Mouse (Mus musculus) intestine, embryonic 14.5 days (tissue): Measurements from ENCODE around the gene 1110051M20Rik. TPM values are rescaled to one million over a fixed set of nuclear protein-coding genes. Genes with fewer than 3 reads are reported as not detected.

Source experiments
- ATAC-seq: fragments of 200-750 bp; cut with Nextera tagmentation; replicated peaks from 2 replicates; pipeline ENCODE4 v1.8.0; 2017; ENCODE audit warnings: low read depth, moderate number of reproducible peaks, moderate TSS enrichment, moderate library complexity; ENCODE audit not compliant: low FRiP score, low TSS enrichment
- DNase-seq: peaks from one replicate; pipeline ENCODE4 v3.0.0-alpha.2; 2018; ENCODE audit warnings: low spot score
- H3K27ac ChIP-seq: fragments of 300-500 bp; sonication (generic); 2 replicates; pipeline ENCODE4 v1.5.1; 2014; ENCODE audit warnings: low read depth, mild to moderate bottlenecking, control low read depth
- H3K27me3 ChIP-seq: fragments of 300-500 bp; sonication (generic); replicated peaks from 2 replicates; pipeline ENCODE4 v1.6.1; 2014; ENCODE audit warnings: low read length, control low read depth; ENCODE audit not compliant: control insufficient read depth, insufficient read depth
- H3K36me3 ChIP-seq: fragments of 300-500 bp; sonication (generic); 2 replicates; pipeline ENCODE4 v1.6.1; 2014; ENCODE audit warnings: low read length, control low read depth; ENCODE audit not compliant: control insufficient read depth, insufficient read depth
- H3K4me1 ChIP-seq: fragments of 300-500 bp; sonication (generic); replicated peaks from 2 replicates; pipeline ENCODE4 v1.6.1; 2014; ENCODE audit warnings: low read length, control low read depth, mixed read lengths; ENCODE audit not compliant: control insufficient read depth, insufficient read depth
- H3K4me2 ChIP-seq: fragments of 300-500 bp; sonication (generic); 2 replicates; pipeline ENCODE4 v1.6.1; 2014; ENCODE audit warnings: low read length
- H3K4me3 ChIP-seq: fragments of 300-500 bp; sonication (generic); 2 replicates; pipeline ENCODE4 v1.5.1; 2014; ENCODE audit warnings: low read depth, low read length, control low read depth, mixed read lengths
- H3K9ac ChIP-seq: fragments of 300-500 bp; sonication (generic); 2 replicates; pipeline ENCODE4 v1.6.1; 2014; ENCODE audit warnings: mild to moderate bottlenecking, low read length
- H3K9me3 ChIP-seq: fragments of 300-500 bp; sonication (generic); 2 replicates; pipeline ENCODE4 v1.6.1; 2016; ENCODE audit warnings: low read length, control low read depth; ENCODE audit not compliant: control insufficient read depth
- WGBS: fragments of 180-500 bp; shearing (Covaris S2); extraction: QIAGEN DNeasy Blood & Tissue Kit; methylation state at CpG from one replicate; pipeline ENCODE4 v1.1.7; 2014; 5-methylcytosine and 5-hydroxymethylcytosine counted together
- polyA plus RNA-seq: library from polyadenylated mRNA; unstranded; fragments of >200 nt; fragmentation: Nextera tagmentation; extraction: Ambion mirVana; gene quantifications from 2 replicates; pipeline ENCODE4 v1.2.1, GENCODE M21; 2014

The 1110051M20Rik gene
- polyA plus RNA-seq, 1 experiment from 2014 or later, result 53.1 TPM

- ATAC-seq (no peak), DNase-seq (no peak)
- Histone ChIP-seq H3K4me1 (no peaks in the 10 kb centered on the region), H3K27ac (no peak overlapping the region), H3K4me3 (no peak overlapping the region), H3K27me3 (no peaks in the 10 kb centered on the region), H3K36me3 (peaks cover 5% of the 10 kb centered on the region; the same call in 1 of the 2 replicates), H3K9me3 (no peaks in the 10 kb centered on the region), H3K9ac (no peak overlapping the region), H3K4me2 (no peak overlapping the region)
- WGBS, result 78% methylated on average over 7 of the region's 7 CpGs
These were observed 20.3 kb downstream of the 1110051M20Rik start for GRCm38 (mm10) chr2:91424061-91424720.

GRCm38 (mm10) chr2:91421641-91422040 is 22.9 kb downstream of the 1110051M20Rik start:
- 90% methylated on average over 5 of the region's 5 CpGs for WGBS
- no peak overlapping the region for H3K4me3 ChIP-seq
- H3K9ac ChIP-seq, result no peak overlapping the region
- DNase-seq (no peak), ATAC-seq (no peak)
- H3K9me3 ChIP-seq, result no peaks in the 10 kb centered on the region
- no peaks in the 10 kb centered on the region for H3K4me1 ChIP-seq
- no peak overlapping the region for H3K27ac ChIP-seq
- H3K36me3 ChIP-seq, result peaks cover 5% of the 10 kb centered on the region; the same call in 1 of the 2 replicates
- H3K4me2 ChIP-seq, result no peak overlapping the region
- no peaks in the 10 kb centered on the region for H3K27me3 ChIP-seq

GRCm38 (mm10) chr2:91413811-91414210 is 30.7 kb downstream of the 1110051M20Rik start:
- H3K36me3 ChIP-seq, result no peaks in the 10 kb centered on the region
- DNase-seq (no peak), ATAC-seq (no peak)
- H3K9me3 ChIP-seq, result no peaks in the 10 kb centered on the region
- no peaks in the 10 kb centered on the region for H3K27me3 ChIP-seq
- 91% methylated on average over 1 of the region's 1 CpGs for WGBS
- H3K4me1 ChIP-seq, result peaks cover 4% of the 10 kb centered on the region; the same call in 1 of the 2 replicates
- no peak overlapping the region for H3K4me2 ChIP-seq
- no peak overlapping the region for H3K27ac ChIP-seq
- no peak overlapping the region for H3K4me3 ChIP-seq
- H3K9ac ChIP-seq, result no peak overlapping the region

GRCm38 (mm10) chr2:91412361-91412760 is 32.1 kb downstream of the 1110051M20Rik start:
- H3K27me3 ChIP-seq, result no peaks in the 10 kb centered on the region
- no peak overlapping the region for H3K9ac ChIP-seq
- no peaks in the 10 kb centered on the region for H3K36me3 ChIP-seq
- WGBS, result 61% methylated on average over 5 of the region's 5 CpGs
- peaks cover 4% of the 10 kb centered on the region; the same call in 1 of the 2 replicates for H3K4me1 ChIP-seq
- H3K4me3 ChIP-seq, result no peak overlapping the region
- DNase-seq (no peak), ATAC-seq (no peak)
- no peak overlapping the region for H3K27ac ChIP-seq
- H3K4me2 ChIP-seq, result no peak overlapping the region
- H3K9me3 ChIP-seq, result no peaks in the 10 kb centered on the region

GRCm38 (mm10) chr2:91411473-91411872 is 33.0 kb downstream of the 1110051M20Rik start:
- Histone ChIP-seq H3K4me1 (peaks cover 5% of the 10 kb centered on the region; the same call in 1 of the 2 replicates), H3K27me3 (no peaks in the 10 kb centered on the region), H3K9ac (no peak overlapping the region), H3K4me3 (no peak overlapping the region), H3K36me3 (no peaks in the 10 kb centered on the region), H3K27ac (no peak overlapping the region), H3K9me3 (no peaks in the 10 kb centered on the region), H3K4me2 (no peak overlapping the region)
- no peak for DNase-seq
- WGBS, result 57% methylated on average over 2 of the region's 2 CpGs
- no peak for ATAC-seq

GRCm38 (mm10) chr2:91408031-91408430 is 36.5 kb downstream of the 1110051M20Rik start:
- Histone ChIP-seq H3K4me1 (peaks cover 8% of the 10 kb centered on the region; the same call in 1 of the 2 replicates), H3K9me3 (no peaks in the 10 kb centered on the region), H3K27ac (no peak overlapping the region), H3K27me3 (no peaks in the 10 kb centered on the region), H3K4me2 (no peak overlapping the region), H3K36me3 (no peaks in the 10 kb centered on the region), H3K9ac (no peak overlapping the region), H3K4me3 (no peak overlapping the region)
- ATAC-seq, result no peak
- DNase-seq, result no peak
- 81% methylated on average over 2 of the region's 2 CpGs for WGBS

GRCm38 (mm10) chr2:91405071-91405470 is 39.4 kb downstream of the 1110051M20Rik start:
- Histone ChIP-seq H3K9me3 (no peaks in the 10 kb centered on the region), H3K4me3 (no peak overlapping the region), H3K36me3 (no peaks in the 10 kb centered on the region), H3K4me2 (no peak overlapping the region), H3K4me1 (0 out of 2 replicates have a peak, but pooled peaks cover 3% of the 10 kb centered on the region), H3K27me3 (no peaks in the 10 kb centered on the region), H3K27ac (no peak overlapping the region), H3K9ac (no peak overlapping the region)
- ATAC-seq (no peak), DNase-seq (no peak)
- WGBS, result 89% methylated on average over 4 of the region's 4 CpGs

GRCm38 (mm10) chr2:91399727-91400126 is 44.8 kb downstream of the 1110051M20Rik start:
- no peaks in the 10 kb centered on the region for H3K9me3 ChIP-seq
- ATAC-seq (no peak), DNase-seq (no peak)
- no peak overlapping the region for H3K4me3 ChIP-seq
- H3K9ac ChIP-seq, result no peak overlapping the region
- no peak overlapping the region for H3K27ac ChIP-seq
- WGBS, result 62% methylated on average over 2 of the region's 2 CpGs
- no peaks in the 10 kb centered on the region for H3K4me1 ChIP-seq
- no peak overlapping the region for H3K4me2 ChIP-seq
- no peaks in the 10 kb centered on the region for H3K36me3 ChIP-seq
- H3K27me3 ChIP-seq, result no peaks in the 10 kb centered on the region

GRCm38 (mm10) chr2:91399168-91399567 is 45.3 kb downstream of the 1110051M20Rik start:
- WGBS, result 64% methylated on average over 3 of the region's 3 CpGs
- no peaks in the 10 kb centered on the region for H3K36me3 ChIP-seq
- ATAC-seq (no peak), DNase-seq (no peak)
- no peak overlapping the region for H3K4me2 ChIP-seq
- no peaks in the 10 kb centered on the region for H3K9me3 ChIP-seq
- no peak overlapping the region for H3K9ac ChIP-seq
- no peak overlapping the region for H3K27ac ChIP-seq
- no peaks in the 10 kb centered on the region for H3K27me3 ChIP-seq
- H3K4me3 ChIP-seq, result no peak overlapping the region
- H3K4me1 ChIP-seq, result no peaks in the 10 kb centered on the region
